Mouse (Mus musculus) CH12.LX (cell line): ENCODE data around the gene Chd9. TPM values are rescaled to one million over a fixed set of nuclear protein-coding genes. Genes with fewer than 3 reads are reported as not detected.
"Not testable (repeated sequence)": the region's sequence is repeated elsewhere in the genome, so short reads cannot be mapped to it uniquely, and the experiment has no call there.

Experiments used
- DNase-seq: peaks from one replicate; pipeline ENCODE4 v3.0.0-alpha.2; 2013; ENCODE audit errors: extremely low read depth
- H3K27ac ChIP-seq: 2 replicates; pipeline ENCODE4 v1.5.1; 2012; ENCODE audit warnings: low read depth, mild to moderate bottlenecking, control low read depth, moderate library complexity; ENCODE audit not compliant: insufficient read depth
- H3K27me3 ChIP-seq: replicated peaks from 2 replicates; pipeline ENCODE3; 2012; ENCODE audit warnings: inconsistent platforms
- H3K36me3 ChIP-seq, 2 experiments: replicated peaks in 1 of 2; 2 replicates each; pipeline versions ENCODE3 to v1.6.1; 2012; ENCODE audit warnings: inconsistent platforms in 1 of 2, low read length in 1 of 2, mild to moderate bottlenecking in 1 of 2, mixed read lengths in 1 of 2, moderate library complexity in 1 of 2; ENCODE audit not compliant: control insufficient read depth in 1 of 2, insufficient read depth in 1 of 2
- H3K4me1 ChIP-seq, 2 experiments: 2 replicates each; pipeline ENCODE4 v1.6.1; 2012; ENCODE audit warnings: inconsistent platforms in 1 of 2, moderate library complexity in 1 of 2; ENCODE audit not compliant: insufficient read depth in 2 of 2, control insufficient read depth in 1 of 2
- H3K4me2 ChIP-seq: 2 replicates; pipeline ENCODE4 v1.6.1; 2012; ENCODE audit warnings: low read depth, mild to moderate bottlenecking, control low read depth; ENCODE audit not compliant: poor library complexity, insufficient read depth, severe bottlenecking
- H3K4me3 ChIP-seq, 3 experiments: fragments of 150-350 bp in 1 of 3; sonication (generic) in 1 of 3; replicated peaks in 1 of 3; 2 replicates each; pipeline versions ENCODE3 to v1.5.1; 2011 to 2012; ENCODE audit warnings: low read depth in 2 of 3, low read length in 2 of 3, mild to moderate bottlenecking in 2 of 3, moderate library complexity in 2 of 3, control low read depth in 1 of 3, improper control_type of control experiment in 1 of 3, inconsistent platforms in 1 of 3, mixed read lengths in 1 of 3; ENCODE audit not compliant: poor library complexity in 1 of 3
- H3K79me2 ChIP-seq: replicated peaks from 2 replicates; pipeline ENCODE4 v1.6.1; 2012; ENCODE audit warnings: mild to moderate bottlenecking, moderate library complexity; ENCODE audit not compliant: control insufficient read depth, poor library complexity, insufficient read depth, severe bottlenecking; ENCODE audit errors: extremely low read depth
- H3K9ac ChIP-seq: 2 replicates; pipeline ENCODE4 v1.6.1; 2012; ENCODE audit warnings: low read depth, mild to moderate bottlenecking, control low read depth, moderate library complexity; ENCODE audit not compliant: insufficient read depth
- H3K9me3 ChIP-seq: replicated peaks from 2 replicates; pipeline ENCODE3; 2012; ENCODE audit warnings: low read length, inconsistent platforms, mixed read lengths
- CHD2 ChIP-seq: IDR thresholded peaks from 2 replicates; pipeline ENCODE4 v1.6.1; 2011; ENCODE audit warnings: low read length, improper control_type of control experiment
- ELF1 ChIP-seq: IDR thresholded peaks from 2 replicates; pipeline ENCODE4 v1.6.1; 2014; ENCODE audit warnings: low read depth, mild to moderate bottlenecking, inconsistent platforms, low read length, improper control_type of control experiment
- HCFC1 ChIP-seq: IDR thresholded peaks from 2 replicates; pipeline ENCODE4 v1.6.1; 2012; ENCODE audit warnings: low read depth, mild to moderate bottlenecking, inconsistent platforms, low read length, improper control_type of control experiment
- IRF4 ChIP-seq: IDR thresholded peaks from 2 replicates; pipeline ENCODE4 v1.6.1; 2014; ENCODE audit warnings: low read depth, mild to moderate bottlenecking, inconsistent platforms, low read length, improper control_type of control experiment
- JUND ChIP-seq: conservative IDR thresholded peaks from 2 replicates; pipeline ENCODE4 v1.6.1; 2011; ENCODE audit warnings: low read depth, low read length, improper control_type of control experiment
- MAX ChIP-seq: IDR thresholded peaks from 2 replicates; pipeline ENCODE4 v1.6.1; 2011; ENCODE audit warnings: low read length, improper control_type of control experiment
- MAZ ChIP-seq: IDR thresholded peaks from 2 replicates; pipeline ENCODE4 v1.6.1; 2012; ENCODE audit warnings: low read depth, mild to moderate bottlenecking, inconsistent platforms, low read length, improper control_type of control experiment, moderate library complexity
- MXI1 ChIP-seq: IDR thresholded peaks from 2 replicates; pipeline ENCODE4 v1.6.1; 2011; ENCODE audit warnings: mild to moderate bottlenecking, low read depth, low read length, improper control_type of control experiment
- MYC ChIP-seq: IDR thresholded peaks from 2 replicates; pipeline ENCODE4 v1.6.1; 2011; ENCODE audit warnings: low read depth, mild to moderate bottlenecking, improper control_type of control experiment, low read length
- POLR2AphosphoS2 ChIP-seq: IDR thresholded peaks from 2 replicates; pipeline ENCODE4 v1.6.1; 2011; ENCODE audit warnings: low read depth, low read length, improper control_type of control experiment
- TBP ChIP-seq: conservative IDR thresholded peaks from 2 replicates; pipeline ENCODE4 v1.6.1; 2011; ENCODE audit warnings: low read depth, low read length, improper control_type of control experiment
- UBTF ChIP-seq: IDR thresholded peaks from 2 replicates; pipeline ENCODE4 v1.6.1; 2012; ENCODE audit warnings: low read depth, mild to moderate bottlenecking, inconsistent platforms, low read length, improper control_type of control experiment, moderate library complexity
- ZC3H11A ChIP-seq: IDR thresholded peaks from 2 replicates; pipeline ENCODE4 v1.6.1; 2012; ENCODE audit warnings: low read depth, mild to moderate bottlenecking, inconsistent platforms, low read length, improper control_type of control experiment
- ZKSCAN1 ChIP-seq: IDR thresholded peaks from 2 replicates; pipeline ENCODE4 v1.6.1; 2012; ENCODE audit warnings: low read depth, inconsistent platforms, low read length, improper control_type of control experiment, borderline replicate concordance
- ZMIZ1 ChIP-seq: IDR thresholded peaks from 2 replicates; pipeline ENCODE4 v1.6.1; 2012; ENCODE audit warnings: low read depth, mild to moderate bottlenecking, inconsistent platforms, low read length, improper control_type of control experiment
- ZNF384 ChIP-seq: IDR thresholded peaks from 2 replicates; pipeline ENCODE4 v1.6.1; 2012; ENCODE audit warnings: low read depth, low read length, improper control_type of control experiment, inconsistent platforms
- dilution Hi-C: fragments of 300-500 bp; cut with MboI; formaldehyde crosslinking; loops from 2 replicates; pipeline ENCODE4 v1.14.3; 2020; ENCODE audit warnings: low sequenced_read_pairs; ENCODE audit not compliant: extremely low pct_unique_long_range_greater_than_20kb, extremely low pct_ligation_motif_present
- in situ Hi-C: fragments of 300-500 bp; cut with MboI; formaldehyde crosslinking; loops from 3 replicates; pipeline ENCODE4 v1.14.3; 2019; ENCODE audit warnings: low sequenced_read_pairs, low pct_ligation_motif_present, low pct_unique_long_range_greater_than_20kb, mixed read lengths
- polyA plus RNA-seq: library from polyadenylated mRNA; unstranded; fragments of >175 nt; gene quantifications from 2 replicates; pipeline ENCODE4 v1.2.1, GENCODE M21; 2012; ENCODE audit warnings: low read depth; ENCODE audit not compliant: insufficient read length
- total RNA-seq, 2 experiments: library from RNA; depleted of rRNA; stranded (reverse); fragments of 300-350 nt in 1 of 2; fragments of >200 nt in 1 of 2; gene quantifications; 2 replicates each; pipeline ENCODE4 v1.2.3; 2012 to 2014

Chd9 gene
- total and polyA plus RNA-seq, 3 experiments: 12.7 to 188 (median 15.1) TPM

DNA sequence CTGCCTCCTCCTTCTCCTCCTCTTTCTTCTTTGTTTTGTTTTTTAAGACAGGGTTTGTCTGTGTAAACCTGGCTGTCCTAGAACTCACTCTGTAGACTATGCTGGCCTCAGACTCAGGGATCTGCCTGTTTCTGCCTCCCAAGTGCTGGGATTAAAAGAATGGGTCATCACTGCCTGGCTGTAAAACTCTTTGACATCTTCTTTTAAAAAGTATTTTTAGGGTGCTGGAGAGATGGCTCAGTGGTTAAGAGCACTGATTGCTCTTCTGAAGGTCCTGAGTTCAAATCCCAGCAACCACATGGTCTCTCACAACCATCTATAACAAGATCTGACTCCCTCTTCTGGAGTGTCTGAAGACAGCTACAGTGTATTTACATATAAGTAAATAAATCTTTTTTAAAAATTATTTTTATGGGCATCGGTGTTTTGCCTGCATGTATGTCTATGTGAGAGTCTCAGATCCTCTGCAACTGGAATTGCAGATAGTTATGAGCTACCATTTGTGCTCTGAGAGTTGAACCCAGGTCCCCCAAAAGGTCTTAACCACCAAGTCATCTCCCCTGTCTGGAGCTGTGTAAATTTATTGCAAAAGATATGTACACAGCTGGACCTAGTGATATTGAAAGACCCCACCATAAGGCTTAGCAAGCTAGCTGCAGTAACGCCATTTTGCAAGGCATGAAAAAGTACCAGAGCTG lies 57.7 kb downstream of the Chd9 start:
- in situ Hi-C loops: no loop called here

GRCm38 (mm10) chr8:90886369-90886712 lies 58.2 kb downstream of the Chd9 start:
- dilution Hi-C loops, DNase-seq, H3K4me2 ChIP-seq, H3K9ac ChIP-seq, H3K27ac ChIP-seq, H3K79me2 ChIP-seq, H3K4me1 ChIP-seq, H3K4me3 ChIP-seq, H3K9me3 ChIP-seq, in situ Hi-C loops, H3K36me3 ChIP-seq, H3K27me3 ChIP-seq: not testable (repeated sequence)

More for the DNA sequence above, 57.7 kb downstream of the Chd9 start:
- no peak overlapping the region; the same call in 1 of the 2 replicates for H3K9ac ChIP-seq
- H3K36me3 ChIP-seq: peaks cover 0 to 11% of the 10 kb centered on the region in 2 experiments
- H3K79me2 ChIP-seq: no peaks in the 10 kb centered on the region
- DNase-seq: no peak
- H3K27me3 ChIP-seq: no peaks in the 10 kb centered on the region
- no peak overlapping the region for H3K27ac ChIP-seq
- no peak overlapping the region for H3K4me3 ChIP-seq
- peak overlapping the region; percentile 57 for H3K4me2 ChIP-seq
- H3K4me1 ChIP-seq: peaks cover 4 to 10% of the 10 kb centered on the region in 2 experiments; a peak in 2 of 4 replicates
- dilution Hi-C loops: no loop called here
- TF ChIP-seq ZNF384: no peak
- TF ChIP-seq MYC: no peak
- peak; percentile 44; the same call in 1 of the 2 replicates for TF ChIP-seq TBP
- H3K9me3 ChIP-seq: no peaks in the 10 kb centered on the region

DNA sequence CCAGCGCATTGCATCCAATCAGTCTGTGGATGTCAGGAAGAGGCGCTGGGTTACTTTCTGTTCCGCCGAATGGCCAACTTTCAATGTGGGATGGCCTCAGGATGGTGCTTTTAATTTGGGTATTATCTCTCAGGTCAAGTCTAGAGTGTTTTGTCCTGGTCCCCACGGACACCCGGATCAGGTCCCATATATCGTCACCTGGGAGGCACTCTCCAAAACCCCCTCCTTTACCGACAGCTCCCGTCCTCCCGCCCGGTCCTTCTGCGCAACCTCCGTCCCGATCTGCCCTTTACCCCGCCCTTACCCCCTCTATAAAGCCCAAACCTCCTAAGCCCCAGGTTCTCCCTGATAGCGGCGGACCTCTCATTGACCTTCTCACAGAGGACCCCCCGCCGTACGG lies 59.2 kb downstream of the Chd9 start:
- H3K36me3 ChIP-seq: peaks cover 3 to 14% of the 10 kb centered on the region in 2 experiments
- DNase-seq, dilution Hi-C loops, H3K27me3 ChIP-seq, in situ Hi-C loops, H3K79me2 ChIP-seq, H3K4me2 ChIP-seq, H3K4me1 ChIP-seq, H3K27ac ChIP-seq, H3K9me3 ChIP-seq: not testable (repeated sequence)
- 0 out of 2 replicates have a peak overlapping the region, but pooled peaks have one; percentile 48 for H3K9ac ChIP-seq
- peak overlapping the region in 2 of 3 experiments; percentile 42 to 43 for H3K4me3 ChIP-seq

DNA sequence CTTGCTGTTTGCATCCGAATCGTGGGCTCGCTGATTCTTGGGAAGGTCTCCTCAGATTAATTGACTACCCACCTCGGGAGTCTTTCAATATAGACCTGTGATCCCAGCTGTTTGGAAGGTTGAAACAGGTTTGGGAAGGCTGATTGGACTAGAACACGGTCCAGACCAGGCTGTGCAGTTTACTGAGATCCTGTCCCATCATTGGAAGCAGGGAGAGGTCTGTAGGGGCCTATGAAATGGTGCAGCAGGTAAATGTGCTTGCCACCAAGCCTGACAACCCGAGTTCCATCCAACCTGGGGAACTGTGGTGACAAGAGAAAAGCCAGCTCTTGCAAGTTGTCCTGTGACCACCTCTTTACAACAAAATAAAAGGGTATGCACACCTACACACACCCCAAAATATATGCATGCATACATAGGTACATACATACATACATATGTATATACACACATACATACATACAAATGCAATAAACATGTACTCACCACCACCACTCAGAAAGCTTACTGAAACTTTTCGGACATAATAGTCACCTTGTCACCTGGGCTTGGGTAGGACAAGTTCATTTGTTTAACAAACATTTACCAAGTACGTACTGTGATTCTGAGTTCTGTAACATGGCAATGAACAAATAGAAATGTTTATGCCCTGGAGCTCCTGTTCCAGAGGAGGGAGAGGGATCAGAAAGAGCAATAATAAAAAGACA lies 63.9 kb downstream of the Chd9 start:
- DNase-seq: no peak
- no peak overlapping the region for H3K4me2 ChIP-seq
- no peaks in the 10 kb centered on the region for H3K4me1 ChIP-seq
- no peak overlapping the region for H3K4me3 ChIP-seq
- dilution Hi-C loops: no loop called here
- H3K9ac ChIP-seq: no peak overlapping the region
- no peaks in the 10 kb centered on the region for H3K27me3 ChIP-seq
- no peak overlapping the region for H3K27ac ChIP-seq
- TF ChIP-seq ELF1: no peak
- TF ChIP-seq MAX: no peak
- no peak for TF ChIP-seq UBTF
- no peak for TF ChIP-seq JUND
- no peak for TF ChIP-seq ZKSCAN1
- no peak for TF ChIP-seq ZMIZ1
- no peak for TF ChIP-seq HCFC1
- no peak for TF ChIP-seq MXI1
- TF ChIP-seq CHD2: no peak
- no peak for TF ChIP-seq POLR2AphosphoS2
- TF ChIP-seq MAZ: no peak
- no peak for TF ChIP-seq IRF4
- no peak for TF ChIP-seq ZC3H11A
- in situ Hi-C loops: no loop called here
- H3K79me2 ChIP-seq: no peaks in the 10 kb centered on the region
- peaks cover 3 to 20% of the 10 kb centered on the region in 2 experiments for H3K36me3 ChIP-seq
- no peaks in the 10 kb centered on the region for H3K9me3 ChIP-seq
